Mouse (Mus musculus) C2C12 (cell line): ENCODE measurements around the gene Usp21.

ENCODE experiments used
- CEBPB ChIP-seq: IDR thresholded peaks from one replicate; pipeline ENCODE4 v1.6.1; 2011; ENCODE audit warnings: low read depth, mild to moderate bottlenecking, control low read depth, moderate library complexity
- CTCF ChIP-seq: IDR thresholded peaks from one replicate; pipeline ENCODE4 v1.5.1; 2011; ENCODE audit not compliant: control insufficient read depth, insufficient read depth, insufficient read length
- FOSL1 ChIP-seq: IDR thresholded peaks from one replicate; pipeline ENCODE4 v1.8.0; 2011; ENCODE audit warnings: mild to moderate bottlenecking, low read length; ENCODE audit not compliant: poor library complexity, insufficient read depth, severe bottlenecking
- MAX ChIP-seq: IDR thresholded peaks from one replicate; pipeline ENCODE4 v1.6.1; 2011; ENCODE audit warnings: mild to moderate bottlenecking, control low read depth
- MYOG ChIP-seq: IDR thresholded peaks from one replicate; pipeline ENCODE4 v1.6.1; 2011; ENCODE audit not compliant: control insufficient read depth, insufficient read length; ENCODE audit errors: extremely low read depth
- USF1 ChIP-seq: IDR thresholded peaks from one replicate; pipeline ENCODE4 v1.6.1; 2011; ENCODE audit warnings: low read depth, mild to moderate bottlenecking, control low read depth, moderate library complexity

- TF ChIP-seq MAX (no peak), CTCF (no peak), MYOG (no peak), CEBPB (no peak), USF1 (no peak), FOSL1 (no peak)
Observed at GRCm38 (mm10) chr1:171286517-171286916, 1.3 kb downstream of the Usp21 start.
